Mouse (Mus musculus) CD4-positive, CD25-positive, alpha-beta regulatory T cell (primary cell): ENCODE measurements around the gene Slc6a13. TPM values are rescaled to one million over a fixed set of nuclear protein-coding genes. Genes with fewer than 3 reads are reported as not detected.

Experiments used
- polyA plus RNA-seq: library from polyadenylated mRNA; unstranded; fragments of 100-300 nt; shearing (Covaris generic); gene quantifications from one replicate; pipeline ENCODE4 v1.2.1, GENCODE M21; 2017

Gene Slc6a13
- polyA plus RNA-seq = 0.13 TPM

GRCm38 (mm10) chr6:121299954-121300353 is at the start of gene Slc6a13:
Gene Slc6a13 (plus strand): TSS chr6:121300227.

GRCm38 (mm10) chr6:121343026-121343770 is 43.2 kb downstream of the Slc6a13 start, which contains the start of gene Slc6a12:
Gene Slc6a12 (plus strand): TSS chr6:121343076.

Other genes starting within 250 kb of the Slc6a13 start
- 12.9 TPM for gene Mical3, start 169.2 kb upstream of the Slc6a13 start, polyA plus RNA-seq
- 10.4 TPM for gene Pex26, start 116.6 kb upstream of the Slc6a13 start, polyA plus RNA-seq
- 0.20 TPM for gene Tuba8, start 89.5 kb upstream of the Slc6a13 start, polyA plus RNA-seq
- 78.0 TPM for gene Usp18, start 54.3 kb upstream of the Slc6a13 start, polyA plus RNA-seq
- not detected for gene Slc6a12, start 42.8 kb downstream of the Slc6a13 start, polyA plus RNA-seq
- gene Iqsec3, start 173.5 kb downstream of the Slc6a13 start, polyA plus RNA-seq = not detected